Mouse (Mus musculus) gastrocnemius, postnatal 14 days (tissue): ENCODE results near the gene Lgals1. TPM values are rescaled to one million over a fixed set of nuclear protein-coding genes. Genes with fewer than 3 reads are reported as not detected.
A peak's percentile ranks its signal among the peaks of the same experiment; 100 is the strongest.

Experiments used
- DNase-seq: peaks from one replicate; pipeline ENCODE4 v3.0.0; 2021; ENCODE audit warnings: mixed read lengths
- intact Hi-C: fragments of 180-260 bp; cut with DNase I; formaldehyde crosslinking; loops from one replicate; pipeline ENCODE4 v1.15.1; 2025; ENCODE audit warnings: low total_unique reads
- microRNA-seq, 2 experiments: library from miRNA; unstranded; fragments of <30 nt; microRNA quantifications; one replicate each; pipeline ENCODE4 v1.2.0; 2021
- total RNA-seq, 2 experiments: library from RNA; stranded (reverse); gene quantifications; 2 replicates each; pipeline ENCODE4 v1.2.3; 2021

The Lgals1 gene
- total RNA-seq, 2 experiments from 2014 or later: 398 to 459 TPM

DNA sequence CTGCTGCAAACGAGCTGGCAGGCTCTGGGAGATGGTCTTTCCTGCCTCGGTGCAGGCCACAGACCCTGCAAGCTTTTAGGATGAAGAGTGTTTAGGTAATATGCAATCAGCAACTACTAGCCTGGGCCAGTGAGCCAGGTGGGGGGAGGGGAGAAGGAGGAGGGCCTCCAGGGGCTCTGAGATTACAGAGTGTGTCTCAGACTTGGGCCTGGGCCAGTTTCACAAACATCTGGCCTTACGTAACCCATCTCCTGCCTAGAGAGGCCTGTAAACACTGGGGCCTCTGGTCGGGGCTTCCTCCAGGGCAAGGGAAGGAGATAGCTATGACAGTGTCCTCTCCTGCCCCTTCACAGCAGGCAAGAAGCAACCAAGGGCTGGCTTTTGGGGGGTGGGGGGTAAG, 52.4 kb downstream of the Lgals1 start:
- peak; percentile 92 for DNase-seq
- intact Hi-C loops: no loop called here

Small RNAs within 50 kb of the gene (microRNA-seq; reads per million reads assigned to microRNA genes)
- 0 to 0.32 reads per million in 2 experiments for gene Mir6955

Other genes starting within 250 kb of the Lgals1 start
- under 1 TPM; 0.07 to 0.62 TPM for gene Elfn2, start 208.0 kb upstream of the Lgals1 start, total RNA-seq
- 1 to 10 TPM; 5.6 to 7.1 TPM for gene Mfng, start 153.2 kb upstream of the Lgals1 start, total RNA-seq
- gene Card10, start 123.7 kb upstream of the Lgals1 start, total RNA-seq: 1 to 10 TPM; 9.6 to 9.7 TPM
- gene Cdc42ep1, start 84.1 kb upstream of the Lgals1 start, total RNA-seq: 10 to 100 TPM; 22.7 to 23.6 TPM
- not detected for gene Lgals2, start 71.2 kb upstream of the Lgals1 start, total RNA-seq
- gene Gga1, start 49.5 kb upstream of the Lgals1 start, total RNA-seq: 10 to 100 TPM; 28.0 to 28.2 TPM
- gene Gm49510, start 27.1 kb upstream of the Lgals1 start, total RNA-seq: not detected
- gene Sh3bp1, start 27.0 kb upstream of the Lgals1 start, total RNA-seq: 1 to 10 TPM; 3.3 to 3.6 TPM
- 1 to 10 TPM; 4.8 to 6.8 TPM for gene Pdxp, start 12.8 kb upstream of the Lgals1 start, total RNA-seq
- gene Nol12, start 8.2 kb downstream of the Lgals1 start, total RNA-seq: 10 to 100 TPM; 28.3 to 30.3 TPM
- gene Triobp, start 21.0 kb downstream of the Lgals1 start, total RNA-seq: 10 to 100 TPM; 57.9 to 80.0 TPM
- 100 to 1,000 TPM; 129 to 164 TPM for gene H1f0, start 101.7 kb downstream of the Lgals1 start, total RNA-seq
- gene Galr3, start 115.2 kb downstream of the Lgals1 start, total RNA-seq: under 1 TPM in 1 of 2 experiments, not detected in 1; 0.23 TPM
- gene Ankrd54, start 136.2 kb downstream of the Lgals1 start, total RNA-seq: 1 to 10 TPM; 5.4 to 6.1 TPM
- 10 to 100 TPM; 65.8 to 69.7 TPM for gene Eif3l, start 148.5 kb downstream of the Lgals1 start, total RNA-seq
- gene Micall1, start 182.2 kb downstream of the Lgals1 start, total RNA-seq: 10 to 100 TPM; 14.4 to 15.8 TPM
- 10 to 100 TPM; 62.4 to 74.9 TPM for gene Polr2f, start 214.3 kb downstream of the Lgals1 start, total RNA-seq
- 1 to 10 TPM in 1 of 2 experiments, under 1 TPM in 1; 0.43 to 1.1 TPM for gene 1700088E04Rik, start 214.5 kb downstream of the Lgals1 start, total RNA-seq
- 1 to 10 TPM; 2.3 to 6.5 TPM for gene Sox10, start 238.5 kb downstream of the Lgals1 start, total RNA-seq